Mouse (Mus musculus) brain, embryonic 14.5 days (tissue): ENCODE results near the gene Iglon5. TPM values are rescaled to one million over a fixed set of nuclear protein-coding genes. Genes with fewer than 3 reads are reported as not detected.
A peak's percentile ranks its signal among the peaks of the same experiment; 100 is the strongest.

Experiments used
- DNase-seq: peaks from one replicate; pipeline ENCODE4 v3.0.0-alpha.2; 2011; ENCODE audit warnings: low read depth
- CTCF ChIP-seq: fragments of 200-500 bp; IDR thresholded peaks from 2 replicates; pipeline ENCODE4 v1.5.1; 2012; ENCODE audit warnings: inconsistent platforms, mild to moderate bottlenecking, moderate library complexity, borderline replicate concordance; ENCODE audit not compliant: insufficient read depth, insufficient read length; ENCODE audit errors: extremely low read depth
- POLR2A ChIP-seq: fragments of 200-500 bp; IDR thresholded peaks from 2 replicates; pipeline ENCODE4 v1.6.1; 2012; ENCODE audit warnings: mild to moderate bottlenecking, inconsistent platforms, borderline replicate concordance; ENCODE audit not compliant: poor library complexity, insufficient read depth, insufficient read length, severe bottlenecking; ENCODE audit errors: extremely low read depth
- polyA plus RNA-seq: library from polyadenylated mRNA; depleted of rRNA; stranded (reverse); fragments of >200 nt; gene quantifications from 2 replicates; pipeline ENCODE4 v1.2.3, GENCODE M21; 2012

The Iglon5 gene
- polyA plus RNA-seq, 1 experiment: 140 TPM

DNA sequence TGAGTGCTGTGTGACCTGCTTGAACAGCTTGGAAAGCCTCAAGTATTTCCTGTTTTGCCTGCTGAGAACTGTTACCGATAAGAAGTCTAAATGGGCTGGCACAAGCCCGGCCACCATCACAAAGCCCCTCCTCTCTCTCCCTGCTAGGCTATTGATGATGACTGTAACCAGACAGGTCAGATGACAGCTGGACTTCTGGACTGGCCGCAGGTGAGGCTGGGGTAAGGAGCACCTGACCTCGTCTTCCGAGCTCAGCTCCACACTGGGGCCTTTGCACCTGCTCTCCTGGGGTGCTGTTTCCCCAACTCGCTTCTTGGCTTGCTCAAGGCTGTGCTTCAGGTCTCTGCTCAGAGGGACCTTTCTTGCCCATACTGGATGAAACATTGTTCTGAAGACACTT is 35.5 kb downstream of the Iglon5 start:
- DNase-seq: no peak
- no peak for TF ChIP-seq CTCF
- no peak for TF ChIP-seq POLR2A

DNA sequence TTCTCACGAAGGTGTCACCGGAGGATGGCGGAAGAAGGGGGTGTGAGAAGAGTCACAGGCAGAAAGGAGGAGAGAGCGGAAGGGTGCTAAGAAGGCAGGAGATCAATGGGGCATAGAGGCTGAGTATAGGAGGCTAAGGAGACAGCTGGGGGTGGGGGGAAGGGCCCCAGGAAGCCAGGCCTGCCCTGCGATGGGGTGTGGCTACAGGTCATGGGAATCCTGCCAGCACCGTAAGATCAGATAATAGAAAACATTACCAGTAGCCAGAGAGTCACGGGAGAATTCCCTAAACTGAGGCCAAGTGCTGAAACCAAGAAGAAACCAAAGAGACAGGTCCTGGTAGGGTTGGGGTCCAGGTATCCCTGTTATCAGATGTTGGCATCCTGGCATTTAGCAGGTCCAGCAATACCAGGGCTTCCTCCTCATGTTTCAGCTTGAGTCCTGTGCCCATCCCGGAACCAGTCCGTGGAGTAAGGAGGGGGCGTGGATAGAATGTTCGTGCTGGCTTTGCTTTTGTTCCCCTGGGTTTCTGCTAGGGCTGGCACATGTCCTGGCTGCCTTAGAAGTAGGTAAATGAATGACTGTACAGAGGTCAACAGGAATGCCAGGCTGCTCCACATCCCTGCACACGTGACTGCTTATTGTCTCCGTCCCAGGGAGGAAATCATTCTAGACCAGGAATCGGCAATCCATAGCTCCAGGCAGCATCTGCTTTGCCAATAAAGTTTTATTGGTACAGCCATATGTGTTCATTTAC is 36.1 kb downstream of the Iglon5 start:
- TF ChIP-seq CTCF: no peak
- no peak for TF ChIP-seq POLR2A
- DNase-seq: no peak

DNA sequence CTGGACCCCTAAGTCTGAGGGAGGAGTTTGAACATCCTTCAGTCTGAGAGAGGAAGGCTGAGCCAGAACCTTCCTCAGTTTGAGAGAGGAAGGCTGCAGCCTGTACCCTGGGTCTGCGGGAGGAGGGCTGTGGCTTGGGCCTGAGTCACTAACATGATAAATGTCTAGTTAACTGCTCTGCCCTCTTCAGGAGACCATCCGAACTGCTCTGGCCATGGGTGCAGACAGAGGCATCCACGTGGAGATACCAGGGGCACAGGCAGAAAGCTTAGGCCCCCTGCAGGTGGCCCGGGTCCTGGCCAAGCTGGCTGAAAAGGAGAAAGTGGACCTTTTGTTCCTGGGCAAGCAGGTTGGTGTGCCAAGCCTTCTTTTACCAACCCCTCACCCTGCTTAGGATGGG is 37.3 kb downstream of the Iglon5 start:
- no peak for TF ChIP-seq POLR2A
- TF ChIP-seq CTCF: peak; percentile 14; the same call in 1 of the 2 replicates
- DNase-seq: no peak

DNA sequence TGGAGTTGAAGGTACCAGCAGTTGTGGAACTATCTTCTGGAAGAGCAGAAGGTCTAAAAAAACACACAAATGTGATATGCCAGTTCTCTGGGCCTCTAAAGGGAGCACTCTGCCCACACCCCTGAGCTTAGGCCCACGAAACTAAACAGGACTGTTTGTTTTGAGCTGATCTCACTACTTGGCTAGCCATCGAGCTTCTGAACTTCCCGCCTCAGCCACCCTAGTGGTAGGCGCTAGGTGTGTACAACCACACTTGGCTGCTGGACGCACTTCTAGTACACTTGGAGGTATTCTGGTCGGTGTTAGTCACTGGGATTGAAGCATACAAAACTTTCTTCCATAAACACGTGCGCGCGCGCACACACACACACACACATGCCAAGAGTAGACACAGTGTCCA is 38.1 kb downstream of the Iglon5 start:
- TF ChIP-seq CTCF (no peak), POLR2A (no peak)
- no peak for DNase-seq

DNA sequence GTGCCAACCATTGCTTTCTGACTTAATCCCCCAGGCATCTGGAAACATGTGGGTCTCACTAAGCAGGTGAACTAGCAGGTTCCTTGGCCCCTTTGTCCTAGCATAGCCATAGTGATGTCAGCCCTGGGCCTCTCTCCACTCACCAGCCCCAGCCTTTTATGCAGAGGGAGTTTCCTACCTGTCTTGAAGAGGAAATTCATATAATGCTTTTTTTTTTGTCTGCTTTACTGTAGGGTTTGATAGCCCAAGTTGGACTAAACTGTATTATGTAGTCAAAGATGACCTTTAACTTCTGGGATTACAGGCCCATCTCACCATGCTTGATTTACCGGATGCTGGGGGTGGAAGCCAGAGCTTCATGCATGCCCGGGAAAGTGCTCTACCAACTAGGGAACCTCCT is 40.1 kb downstream of the Iglon5 start:
- no peak for TF ChIP-seq CTCF
- no peak for TF ChIP-seq POLR2A

DNA sequence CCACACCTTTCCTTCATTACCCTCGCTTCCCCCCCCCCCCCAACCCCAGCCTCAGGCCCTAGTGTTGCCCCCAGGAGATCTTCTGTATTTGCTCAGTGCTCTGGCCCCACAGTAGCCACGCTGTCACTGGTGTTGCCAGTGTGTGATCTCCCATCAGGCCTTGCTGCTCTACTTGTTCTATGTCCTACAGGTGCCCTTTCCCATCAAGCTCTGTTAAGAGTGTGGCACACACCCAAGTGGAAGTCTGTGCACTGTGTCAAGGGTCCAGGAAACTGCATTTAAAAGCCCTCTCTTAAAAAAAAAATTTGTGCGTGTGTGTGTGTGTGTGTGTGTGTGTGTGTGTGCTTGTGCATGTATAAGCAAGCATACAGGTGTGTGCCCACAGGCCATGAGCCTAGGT is 41.6 kb downstream of the Iglon5 start:
- DNase-seq: no peak
- TF ChIP-seq POLR2A (no peak), CTCF (no peak)

More for the DNA sequence above, 40.1 kb downstream of the Iglon5 start:
- no peak for DNase-seq

DNA sequence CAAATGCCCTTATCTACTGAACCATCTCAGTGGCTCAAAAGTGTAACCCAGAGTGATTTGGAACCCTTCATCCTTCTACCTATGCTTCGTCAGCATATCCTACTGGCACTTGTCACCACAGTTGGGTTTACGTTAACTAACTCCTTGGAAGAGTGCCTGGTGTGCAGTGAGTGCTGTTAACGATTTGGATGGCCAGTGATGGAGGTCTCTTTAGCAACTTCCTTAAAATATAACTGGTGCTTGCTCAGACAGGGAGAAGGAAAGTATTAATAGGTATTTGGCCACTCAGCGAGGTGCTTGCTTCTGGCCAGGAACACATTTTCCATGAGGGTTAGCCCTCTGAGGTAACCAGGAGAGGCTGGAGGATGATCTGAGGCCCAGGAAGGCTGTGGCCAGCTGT is 42.1 kb downstream of the Iglon5 start:
- DNase-seq: no peak
- no peak for TF ChIP-seq CTCF
- TF ChIP-seq POLR2A: no peak

DNA sequence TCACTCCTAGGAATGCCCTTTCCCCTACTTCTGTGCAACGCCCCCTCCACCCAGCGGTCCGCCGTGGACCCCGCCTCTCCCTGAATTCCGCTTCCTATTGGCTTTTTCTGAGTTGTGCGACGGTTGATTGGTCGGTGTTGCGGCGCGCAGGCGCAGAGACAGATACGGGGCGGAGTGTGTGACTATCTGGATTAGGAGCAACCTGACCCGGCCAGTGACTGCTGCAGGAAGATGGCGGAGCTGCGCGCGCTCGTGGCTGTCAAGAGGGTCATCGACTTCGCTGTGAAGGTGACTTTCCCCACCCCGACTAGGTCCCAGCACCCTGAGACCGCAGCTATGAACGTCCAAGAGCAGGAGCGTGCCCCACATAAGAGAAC is 46.0 kb downstream of the Iglon5 start, which contains the start of the genes Etfb and Gm45233:
TSS of gene Etfb (plus strand) at position 167 of the 377 bp plus-strand sequence.
TSS of gene Gm45233 (plus strand) at position 212 of the 377 bp plus-strand sequence.
- no peak for TF ChIP-seq CTCF
- TF ChIP-seq POLR2A: peak; percentile 28; the same call in 1 of the 2 replicates
- peak; percentile 98 for DNase-seq

DNA sequence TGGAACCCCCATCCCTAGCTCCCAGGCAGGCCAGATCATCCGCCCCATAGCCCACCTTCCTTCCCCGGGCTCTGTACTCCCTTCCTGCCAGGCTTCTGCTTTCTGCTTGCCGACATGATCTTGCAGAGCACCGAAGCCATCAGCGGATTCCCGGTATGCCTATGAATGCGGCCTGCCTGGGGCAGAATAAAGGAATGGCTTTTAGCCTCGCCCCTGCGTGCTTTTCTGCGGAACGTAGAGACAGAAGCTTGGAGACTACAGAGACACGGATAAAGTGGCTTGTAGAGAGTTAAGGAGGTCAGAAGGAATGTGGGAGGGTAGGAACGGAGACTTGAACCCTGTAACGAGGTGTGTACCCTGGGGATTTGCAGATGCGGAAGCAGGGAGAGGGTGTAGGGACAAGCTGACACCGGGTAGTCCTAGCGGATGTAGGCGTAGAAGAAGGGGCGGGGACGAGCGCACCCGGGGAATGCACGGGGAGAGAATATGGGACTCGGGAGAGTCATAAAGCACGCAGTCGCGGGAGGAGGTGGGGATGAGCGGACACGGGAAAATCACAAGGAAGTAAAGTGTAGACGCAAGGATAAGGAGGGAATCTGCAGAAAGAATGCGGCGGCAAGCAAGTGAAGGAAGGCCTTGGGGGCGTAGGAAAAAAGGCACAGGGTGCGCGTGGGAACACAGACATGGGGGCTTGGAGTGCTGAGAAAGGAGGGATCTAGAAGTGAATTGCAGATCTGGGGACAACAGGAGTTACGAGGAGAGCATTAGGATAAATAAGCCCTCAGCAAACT is 46.6 kb downstream of the Iglon5 start:
- TF ChIP-seq POLR2A: 0 out of 2 replicates have a peak, but pooled peaks have one; percentile 2
- no peak for TF ChIP-seq CTCF
- peak; percentile 75 for DNase-seq

DNA sequence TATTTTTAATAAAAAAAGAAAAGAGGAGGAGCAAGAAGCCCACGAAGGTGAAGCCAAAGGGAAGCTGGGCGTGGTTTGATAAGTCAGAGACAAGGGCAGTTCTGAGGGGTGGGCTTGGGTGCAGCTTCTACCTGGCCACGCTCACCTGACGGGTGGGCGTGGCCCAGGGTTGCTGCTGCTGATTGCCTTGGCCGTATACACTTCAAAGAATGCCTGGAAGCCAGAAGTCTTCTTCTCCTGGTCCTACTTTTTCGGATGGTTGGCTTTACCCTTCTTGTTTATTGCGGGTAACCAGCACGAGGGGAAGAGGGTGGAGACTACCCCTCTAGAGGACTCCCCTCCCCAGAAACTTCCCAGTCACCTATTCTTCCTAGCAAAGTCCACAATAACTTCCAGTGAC is 47.2 kb downstream of the Iglon5 start:
- TF ChIP-seq POLR2A: no peak
- no peak for TF ChIP-seq CTCF
- no peak for DNase-seq

DNA sequence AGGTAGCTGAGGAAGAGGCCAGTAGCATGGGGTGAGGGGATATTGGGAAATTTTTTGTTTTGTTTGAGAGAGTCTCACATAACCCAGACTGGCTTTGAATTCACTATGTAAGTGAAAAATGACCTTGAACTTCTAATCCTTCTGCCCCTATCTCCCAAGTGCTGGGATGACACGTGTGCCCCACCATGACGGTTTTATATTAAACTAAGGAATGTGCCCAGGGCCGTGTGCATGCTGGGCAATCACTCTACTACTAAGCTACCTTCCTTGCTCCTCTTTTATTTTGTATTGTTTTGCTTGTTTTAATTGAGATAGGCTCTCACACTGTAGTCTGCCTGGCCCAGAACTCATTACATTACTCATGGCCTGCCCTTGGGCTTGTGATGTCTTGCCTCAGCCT is 48.8 kb downstream of the Iglon5 start:
- TF ChIP-seq POLR2A (no peak), CTCF (no peak)
- DNase-seq: no peak
